Mouse (Mus musculus) kidney, embryonic 14.5 days (tissue): ENCODE results near the gene Cmss1. TPM values are rescaled to one million over a fixed set of nuclear protein-coding genes. Genes with fewer than 3 reads are reported as not detected.
A peak's percentile ranks its signal among the peaks of the same experiment; 100 is the strongest.
"Not testable (repeated sequence)": the region's sequence is repeated elsewhere in the genome, so short reads cannot be mapped to it uniquely, and the experiment has no call there.

ENCODE experiments used
- ATAC-seq: fragments of 200-750 bp; cut with Nextera tagmentation; 2 replicates; pipeline ENCODE4 v1.8.0; 2017; ENCODE audit warnings: moderate number of reproducible peaks, mild to moderate bottlenecking, moderate TSS enrichment, moderate library complexity; ENCODE audit not compliant: low FRiP score, low TSS enrichment
- H3K27ac ChIP-seq: fragments of 300-500 bp; sonication (generic); 2 replicates; pipeline ENCODE4 v1.5.1; 2014; ENCODE audit warnings: low read depth, mild to moderate bottlenecking, low read length, moderate library complexity, mixed read lengths
- H3K27me3 ChIP-seq: fragments of 300-500 bp; sonication (generic); 2 replicates; pipeline ENCODE4 v1.6.1; 2014; ENCODE audit warnings: mild to moderate bottlenecking, low read length; ENCODE audit not compliant: control insufficient read depth, insufficient read depth
- H3K36me3 ChIP-seq: fragments of 300-500 bp; sonication (generic); 2 replicates; pipeline ENCODE4 v1.6.1; 2014; ENCODE audit warnings: low read length, mixed read lengths; ENCODE audit not compliant: control insufficient read depth, insufficient read depth
- H3K4me1 ChIP-seq: fragments of 300-500 bp; sonication (generic); 2 replicates; pipeline ENCODE4 v1.6.1; 2014; ENCODE audit warnings: low read length, mixed read lengths; ENCODE audit not compliant: control insufficient read depth, insufficient read depth
- H3K4me2 ChIP-seq: fragments of 300-500 bp; sonication (generic); replicated peaks from 2 replicates; pipeline ENCODE4 v1.6.1; 2014; ENCODE audit warnings: low read depth, mild to moderate bottlenecking, low read length
- H3K4me3 ChIP-seq: fragments of 300-500 bp; sonication (generic); 2 replicates; pipeline ENCODE4 v1.5.1; 2014; ENCODE audit warnings: mild to moderate bottlenecking, low read length
- H3K9ac ChIP-seq: fragments of 300-500 bp; sonication (generic); 2 replicates; pipeline ENCODE4 v1.6.1; 2014; ENCODE audit warnings: low read depth, mild to moderate bottlenecking, low read length, moderate library complexity
- H3K9me3 ChIP-seq: fragments of 300-500 bp; sonication (generic); 2 replicates; pipeline ENCODE4 v1.6.1; 2016; ENCODE audit warnings: low read length; ENCODE audit not compliant: control insufficient read depth
- WGBS: fragments of 180-500 bp; shearing (Covaris S2); extraction: QIAGEN DNeasy Blood & Tissue Kit; methylation state at CpG from one replicate; pipeline ENCODE4 v1.1.7; 2014; 5-methylcytosine and 5-hydroxymethylcytosine counted together
- polyA plus RNA-seq: library from polyadenylated mRNA; unstranded; fragments of >200 nt; fragmentation: Nextera tagmentation; extraction: Ambion mirVana; gene quantifications from 2 replicates; pipeline ENCODE4 v1.2.1, GENCODE M21; 2014

Cmss1 gene
- polyA plus RNA-seq, 1 experiment from 2014 or later = 63.4 TPM

DNA sequence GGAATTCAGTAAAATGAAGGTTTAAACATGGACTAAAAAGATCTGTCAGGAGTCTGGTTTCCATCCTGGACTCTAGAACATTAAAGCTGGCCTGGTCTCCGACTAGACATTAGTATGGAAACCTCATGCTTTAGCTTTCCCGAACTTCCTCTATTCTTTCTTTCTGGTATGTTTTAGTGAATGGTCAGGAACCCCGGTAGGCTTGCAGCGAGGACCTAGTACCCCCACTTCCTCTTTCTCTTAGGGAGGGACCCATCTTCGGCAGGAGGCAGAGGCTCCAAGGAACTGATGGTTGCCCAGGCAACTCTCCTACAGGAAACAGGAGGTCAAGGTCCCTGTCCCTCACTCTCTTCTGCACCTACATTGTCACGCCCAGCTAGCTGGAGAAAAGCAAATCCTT, 210.4 kb downstream of the Cmss1 start:
- H3K4me3 ChIP-seq = no peak overlapping the region
- WGBS = 65% methylated on average over 6 of the region's 6 CpGs
- no peaks in the 10 kb centered on the region for H3K27me3 ChIP-seq
- no peak overlapping the region for H3K4me2 ChIP-seq
- no peaks in the 10 kb centered on the region for H3K36me3 ChIP-seq
- H3K4me1 ChIP-seq = peaks cover 3% of the 10 kb centered on the region; the same call in 1 of the 2 replicates
- no peak overlapping the region for H3K9ac ChIP-seq
- no peak for ATAC-seq
- no peaks in the 10 kb centered on the region for H3K9me3 ChIP-seq
- no peak overlapping the region for H3K27ac ChIP-seq

DNA sequence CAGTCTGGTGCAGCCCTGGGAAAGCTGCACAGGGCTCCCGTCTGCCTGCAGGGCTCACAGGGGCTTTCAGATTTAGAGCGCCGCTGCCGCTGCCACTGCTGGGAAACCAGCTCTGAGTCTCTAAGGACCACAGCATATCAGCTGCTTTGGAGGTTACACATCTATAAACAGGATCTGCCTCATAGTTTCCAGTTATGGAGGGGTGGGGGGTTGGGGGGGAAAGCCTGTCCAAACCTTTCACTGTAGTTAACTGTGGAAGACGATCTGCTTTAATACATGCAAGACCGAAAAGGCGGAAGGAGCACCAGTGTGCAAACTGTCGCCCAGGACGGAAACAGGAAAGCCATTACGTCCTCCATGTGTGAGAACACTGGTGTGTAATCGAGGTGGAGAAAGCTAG, 213.5 kb downstream of the Cmss1 start:
- Histone ChIP-seq H3K4me1 (peaks cover 3% of the 10 kb centered on the region; the same call in 1 of the 2 replicates), H3K9ac (no peak overlapping the region), H3K4me3 (no peak overlapping the region), H3K4me2 (no peak overlapping the region), H3K27ac (peak overlapping the region; percentile 47; the same call in 1 of the 2 replicates), H3K36me3 (no peaks in the 10 kb centered on the region), H3K9me3 (no peaks in the 10 kb centered on the region), H3K27me3 (no peaks in the 10 kb centered on the region)
- WGBS = 47% methylated on average over 11 of the region's 11 CpGs
- no peak for ATAC-seq

DNA sequence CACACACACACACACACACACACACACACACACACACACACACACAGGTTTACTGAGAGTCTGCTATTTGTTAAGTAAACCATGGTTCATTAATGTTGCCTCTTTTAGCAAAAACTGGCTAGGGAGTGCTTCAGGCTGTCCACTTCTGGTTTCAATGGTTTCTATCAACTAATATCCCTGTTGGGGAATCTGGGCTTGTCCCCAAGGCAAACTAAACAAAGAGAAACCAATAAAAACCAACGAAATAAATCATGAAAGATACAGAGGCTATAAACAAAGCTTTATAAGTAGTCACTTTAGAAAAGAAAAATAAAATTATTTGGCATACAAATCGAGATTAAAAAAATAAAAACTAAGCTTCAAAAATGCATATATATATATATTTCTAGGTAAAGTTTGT, 214.2 kb downstream of the Cmss1 start:
- Histone ChIP-seq H3K4me3 (no peak overlapping the region), H3K36me3 (no peaks in the 10 kb centered on the region), H3K4me1 (peaks cover 3% of the 10 kb centered on the region; the same call in 1 of the 2 replicates), H3K9ac (no peak overlapping the region), H3K27me3 (no peaks in the 10 kb centered on the region), H3K4me2 (no peak overlapping the region), H3K27ac (0 out of 2 replicates have a peak overlapping the region, but pooled peaks have one; percentile 37), H3K9me3 (no peaks in the 10 kb centered on the region)
- 60% methylated on average over 2 of the region's 2 CpGs for WGBS
- no peak for ATAC-seq

GRCm38 (mm10) chr16:57391171-57391570, 215.5 kb downstream of the Cmss1 start:
- not testable (repeated sequence) for H3K27ac ChIP-seq, H3K9ac ChIP-seq, ATAC-seq, H3K9me3 ChIP-seq, H3K36me3 ChIP-seq, H3K4me2 ChIP-seq, H3K27me3 ChIP-seq, H3K4me1 ChIP-seq, H3K4me3 ChIP-seq
- 42% methylated on average over 26 of the region's 39 CpGs for WGBS

DNA sequence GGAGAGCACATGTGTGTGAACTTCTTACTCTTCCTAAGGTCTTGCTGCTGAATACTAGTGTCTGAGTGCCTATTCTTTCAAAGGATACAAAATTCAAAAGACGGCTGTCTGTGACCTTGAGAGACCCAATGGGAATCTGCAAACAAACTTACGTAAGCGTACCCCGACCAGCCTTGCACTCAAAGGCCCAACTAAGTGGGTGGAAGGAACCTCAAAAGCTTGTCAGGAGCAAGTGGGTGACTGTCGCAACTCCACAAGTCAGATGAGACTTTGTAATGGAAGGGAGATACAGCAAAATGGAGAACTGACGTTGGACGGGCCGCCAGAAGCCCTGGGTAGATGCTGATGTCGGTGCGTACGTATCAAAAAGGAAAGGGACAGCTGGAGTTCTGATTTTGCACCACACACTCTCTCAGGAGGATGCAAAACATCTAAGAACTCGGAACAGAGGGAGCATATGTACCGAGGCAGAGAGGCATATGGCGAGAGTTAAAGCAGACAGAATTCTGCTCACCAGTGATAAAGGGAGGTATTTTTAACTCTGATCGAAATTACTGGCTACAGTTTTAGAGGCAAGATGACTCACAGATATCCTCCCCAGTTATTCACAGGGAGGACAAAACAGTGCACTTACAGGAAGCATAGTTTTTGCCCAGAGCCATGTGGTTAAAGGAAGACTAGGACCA, 217.0 kb downstream of the Cmss1 start:
- Histone ChIP-seq H3K4me3 (no peak overlapping the region), H3K4me1 (peaks cover 3% of the 10 kb centered on the region; the same call in 1 of the 2 replicates), H3K4me2 (no peak overlapping the region), H3K9me3 (no peaks in the 10 kb centered on the region), H3K9ac (no peak overlapping the region), H3K27ac (no peak overlapping the region), H3K27me3 (no peaks in the 10 kb centered on the region), H3K36me3 (no peaks in the 10 kb centered on the region)
- 94% methylated on average over 15 of the region's 15 CpGs for WGBS
- ATAC-seq = no peak

DNA sequence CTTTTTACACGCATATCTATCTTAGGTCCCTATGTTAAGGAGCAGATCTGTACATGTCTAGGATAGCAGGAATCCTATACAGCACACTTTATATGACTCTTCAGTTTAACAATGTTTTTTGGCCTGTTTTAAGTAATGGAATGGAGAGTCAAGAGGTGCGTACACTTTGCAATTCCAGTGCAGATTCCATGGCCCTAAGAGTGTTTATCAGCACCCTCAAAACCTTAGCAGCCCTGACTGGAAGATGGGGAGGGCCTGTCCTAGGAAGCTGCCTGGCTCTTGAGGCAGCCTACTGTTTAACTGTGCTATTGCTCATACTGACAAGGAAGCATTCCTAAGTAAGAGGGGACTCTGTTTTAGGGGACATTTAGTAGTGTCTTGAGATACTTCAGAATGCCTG, 222.4 kb downstream of the Cmss1 start:
- Histone ChIP-seq H3K36me3 (no peaks in the 10 kb centered on the region), H3K27me3 (no peaks in the 10 kb centered on the region), H3K9ac (no peak overlapping the region), H3K4me3 (no peak overlapping the region), H3K9me3 (no peaks in the 10 kb centered on the region), H3K27ac (no peak overlapping the region), H3K4me1 (no peaks in the 10 kb centered on the region), H3K4me2 (no peak overlapping the region)
- WGBS = 83% methylated on average over 2 of the region's 2 CpGs
- ATAC-seq = no peak

GRCm38 (mm10) chr16:57383266-57383971, 223.2 kb downstream of the Cmss1 start:
- Histone ChIP-seq H3K36me3 (no peaks in the 10 kb centered on the region), H3K9me3 (no peaks in the 10 kb centered on the region), H3K27ac (no peak overlapping the region), H3K9ac (no peak overlapping the region), H3K4me3 (no peak overlapping the region), H3K4me1 (no peaks in the 10 kb centered on the region), H3K27me3 (no peaks in the 10 kb centered on the region), H3K4me2 (no peak overlapping the region)
- peak; percentile 50; the same call in 1 of the 2 replicates for ATAC-seq
- WGBS = 40% methylated on average over 8 of the region's 8 CpGs

GRCm38 (mm10) chr16:57378631-57379330, 227.9 kb downstream of the Cmss1 start:
- Histone ChIP-seq H3K4me1 (no peaks in the 10 kb centered on the region), H3K27me3 (no peaks in the 10 kb centered on the region), H3K27ac (no peak overlapping the region), H3K9ac (no peak overlapping the region), H3K9me3 (no peaks in the 10 kb centered on the region), H3K4me3 (no peak overlapping the region), H3K4me2 (no peak overlapping the region), H3K36me3 (no peaks in the 10 kb centered on the region)
- no peak for ATAC-seq
- 89% methylated on average over 9 of the region's 9 CpGs for WGBS
